Mouse (Mus musculus): ENCODE results near the gene Zfp14.

DNA sequence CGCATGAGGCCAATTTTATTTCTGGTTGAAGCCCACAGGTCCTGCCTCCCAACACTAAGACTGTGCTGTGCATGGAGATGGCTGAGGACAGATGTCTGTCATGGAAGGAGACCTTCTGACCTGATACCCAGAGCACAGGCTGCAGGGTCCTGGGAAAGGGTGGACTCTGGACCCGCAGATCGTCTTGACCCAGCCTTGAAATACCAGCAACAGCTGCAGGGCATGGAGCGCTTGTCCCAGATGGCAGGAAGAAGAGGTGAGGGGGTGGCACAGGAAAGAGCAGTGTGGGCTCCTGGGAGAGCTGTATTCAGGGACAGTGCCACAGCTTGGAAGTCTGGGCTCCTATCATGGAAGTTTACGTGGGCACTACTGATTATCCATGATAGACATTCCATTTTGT is 63.6 kb downstream of the Zfp14 start:
- TF ChIP-seq CTCF (IDR thresholded peaks at IDR 0.05) (no peak), EP300 (IDR thresholded peaks at IDR 0.05) (no peak)
